Mouse (Mus musculus) liver, embryonic 12.5 days (tissue): ENCODE results near the gene Zfp764. TPM values are rescaled to one million over a fixed set of nuclear protein-coding genes. Genes with fewer than 3 reads are reported as not detected.

Experiments used
- ATAC-seq: fragments of 200-750 bp; cut with Nextera tagmentation; 2 replicates; pipeline ENCODE4 v1.8.0; 2017; ENCODE audit warnings: moderate number of reproducible peaks, mild to moderate bottlenecking, moderate library complexity
- H3K27ac ChIP-seq: fragments of 300-500 bp; sonication (generic); 2 replicates; pipeline ENCODE4 v1.5.1; 2016; ENCODE audit warnings: mild to moderate bottlenecking
- H3K27me3 ChIP-seq: fragments of 300-500 bp; sonication (generic); replicated peaks from 2 replicates; pipeline ENCODE4 v1.6.1; 2016; ENCODE audit warnings: mild to moderate bottlenecking, moderate library complexity
- H3K36me3 ChIP-seq: fragments of 300-500 bp; sonication (generic); 2 replicates; pipeline ENCODE4 v1.6.1; 2016; ENCODE audit warnings: mild to moderate bottlenecking, moderate library complexity
- H3K4me1 ChIP-seq: fragments of 300-500 bp; sonication (generic); 2 replicates; pipeline ENCODE4 v1.6.1; 2016
- H3K4me2 ChIP-seq: fragments of 300-500 bp; sonication (generic); 2 replicates; pipeline ENCODE4 v1.6.1; 2016; ENCODE audit warnings: mild to moderate bottlenecking, moderate library complexity
- H3K4me3 ChIP-seq: fragments of 300-500 bp; sonication (generic); 2 replicates; pipeline ENCODE4 v1.5.1; 2016; ENCODE audit warnings: mild to moderate bottlenecking, moderate library complexity
- H3K9ac ChIP-seq: fragments of 300-500 bp; sonication (generic); 2 replicates; pipeline ENCODE4 v1.6.1; 2016; ENCODE audit warnings: mild to moderate bottlenecking, moderate library complexity
- H3K9me3 ChIP-seq: fragments of 300-500 bp; sonication (generic); replicated peaks from 2 replicates; pipeline ENCODE4 v1.6.1; 2016; ENCODE audit warnings: mild to moderate bottlenecking, moderate library complexity
- WGBS: fragments of 180-500 bp; shearing (Covaris S2); methylation state at CpG from one replicate; pipeline ENCODE4 v1.1.7; 2016; ENCODE audit not compliant: insufficient replicate concordance; 5-methylcytosine and 5-hydroxymethylcytosine counted together
- polyA plus RNA-seq: library from polyadenylated mRNA; unstranded; fragments of >200 nt; fragmentation: Nextera tagmentation; extraction: Ambion mirVana; gene quantifications from 2 replicates; pipeline ENCODE4 v1.2.1, GENCODE M21; 2016

The Zfp764 gene
- polyA plus RNA-seq, 1 experiment from 2014 or later = 2.5 TPM

DNA sequence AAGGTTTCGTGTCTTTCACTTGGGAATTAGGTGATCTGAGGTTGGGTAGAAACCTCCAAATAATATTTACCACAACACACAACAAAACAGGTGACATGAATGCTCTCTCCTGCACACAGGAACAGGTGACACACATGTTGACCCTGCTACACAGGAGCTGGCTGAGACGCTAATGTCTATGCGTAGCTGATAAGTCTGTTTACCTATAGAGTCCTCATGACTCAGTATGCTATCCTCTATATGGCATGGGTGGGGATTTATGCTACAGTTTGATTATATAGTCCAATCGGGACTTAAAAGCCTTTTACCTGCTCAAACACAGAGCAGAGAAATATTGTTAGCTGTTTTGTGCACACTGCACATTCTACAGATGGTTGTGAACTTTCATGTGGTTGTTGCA lies 46.4 kb downstream of the Zfp764 start:
- Histone ChIP-seq H3K27ac (no peak overlapping the region), H3K9me3 (no peaks in the 10 kb centered on the region), H3K4me2 (no peak overlapping the region), H3K36me3 (no peaks in the 10 kb centered on the region), H3K4me3 (no peak overlapping the region), H3K9ac (no peak overlapping the region), H3K27me3 (peaks cover 54% of the 10 kb centered on the region), H3K4me1 (peaks cover 11% of the 10 kb centered on the region; the same call in 1 of the 2 replicates)
- ATAC-seq = no peak
- 57% methylated on average over 4 of the region's 4 CpGs for WGBS

DNA sequence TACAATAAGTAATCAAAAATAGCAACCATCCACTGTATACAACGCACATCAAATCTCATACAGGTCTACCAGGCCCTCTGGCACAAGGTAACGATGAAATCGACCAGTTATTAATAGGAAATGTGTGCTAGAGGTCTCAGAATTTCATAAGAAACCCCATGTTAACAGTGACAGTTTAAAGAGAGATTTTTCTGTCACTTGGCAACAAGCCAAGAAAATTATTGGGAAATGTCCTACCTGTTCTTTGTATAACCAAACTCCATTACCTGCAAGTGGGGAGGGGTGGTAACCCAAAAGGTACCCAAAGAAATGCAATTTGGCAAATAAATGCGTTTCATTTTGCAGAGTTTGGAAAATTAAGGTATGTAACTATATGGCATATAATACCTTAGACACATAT lies 48.1 kb downstream of the Zfp764 start:
- ATAC-seq = no peak

GRCm38 (mm10) chr7:127357871-127358270 lies 48.8 kb downstream of the Zfp764 start:
- ATAC-seq = no peak
- no peak overlapping the region for H3K9ac ChIP-seq
- 46% methylated on average over 2 of the region's 2 CpGs for WGBS

More for the DNA sequence above, 48.1 kb downstream of the Zfp764 start:
- Histone ChIP-seq H3K9me3 (no peaks in the 10 kb centered on the region), H3K27me3 (peaks cover 44% of the 10 kb centered on the region), H3K4me3 (no peak overlapping the region), H3K4me1 (peaks cover 7% of the 10 kb centered on the region; the same call in 1 of the 2 replicates), H3K36me3 (no peaks in the 10 kb centered on the region), H3K4me2 (no peak overlapping the region), H3K9ac (no peak overlapping the region), H3K27ac (no peak overlapping the region)
- 49% methylated on average over 4 of the region's 4 CpGs for WGBS

GRCm38 (mm10) chr7:127355796-127356195 lies 50.8 kb downstream of the Zfp764 start:
- H3K9me3 ChIP-seq = no peaks in the 10 kb centered on the region
- H3K4me1 ChIP-seq = no peaks in the 10 kb centered on the region
- 54% methylated on average over 3 of the region's 3 CpGs for WGBS

More at GRCm38 (mm10) chr7:127357871-127358270, 48.8 kb downstream of the Zfp764 start:
- Histone ChIP-seq H3K36me3 (no peaks in the 10 kb centered on the region), H3K4me2 (no peak overlapping the region), H3K27ac (no peak overlapping the region), H3K27me3 (peaks cover 41% of the 10 kb centered on the region), H3K4me1 (0 out of 2 replicates have a peak, but pooled peaks cover 5% of the 10 kb centered on the region), H3K9me3 (no peaks in the 10 kb centered on the region), H3K4me3 (no peak overlapping the region)

More at GRCm38 (mm10) chr7:127355796-127356195, 50.8 kb downstream of the Zfp764 start:
- Histone ChIP-seq H3K4me2 (no peak overlapping the region), H3K27ac (no peak overlapping the region), H3K36me3 (no peaks in the 10 kb centered on the region), H3K27me3 (peaks cover 31% of the 10 kb centered on the region), H3K4me3 (no peak overlapping the region), H3K9ac (no peak overlapping the region)
- ATAC-seq = no peak

Other genes starting within 250 kb of the Zfp764 start
- 35.0 and 36.0 TPM in 2 replicates for gene Cd2bp2, start 210.8 kb downstream of the Zfp764 start, polyA plus RNA-seq
- 26.7 and 30.9 TPM in 2 replicates for gene Tbc1d10b, start 198.4 kb downstream of the Zfp764 start, polyA plus RNA-seq
- 37.6 and 41.4 TPM in 2 replicates for gene Mylpf, start 197.9 kb downstream of the Zfp764 start, polyA plus RNA-seq
- gene Zfp553, start 173.8 kb downstream of the Zfp764 start, polyA plus RNA-seq = 13.7 and 14.2 TPM in 2 replicates
- 10.6 and 13.6 TPM in 2 replicates for gene Sept1, start 173.7 kb downstream of the Zfp764 start, polyA plus RNA-seq
- 30.0 and 31.6 TPM in 2 replicates for gene Zfp771, start 162.5 kb downstream of the Zfp764 start, polyA plus RNA-seq
- gene Dctpp1, start 146.1 kb downstream of the Zfp764 start, polyA plus RNA-seq = 163 and 167 TPM in 2 replicates
- 170 and 172 TPM in 2 replicates for gene Sephs2, start 132.8 kb downstream of the Zfp764 start, polyA plus RNA-seq
- gene Itgal, start 110.6 kb downstream of the Zfp764 start, polyA plus RNA-seq = 6.0 and 6.3 TPM in 2 replicates
- 4.8 and 5.2 TPM in 2 replicates for gene Zfp768, start 61.2 kb downstream of the Zfp764 start, polyA plus RNA-seq
- 3.9 and 4.1 TPM in 2 replicates for gene Zfp747, start 30.8 kb downstream of the Zfp764 start, polyA plus RNA-seq
- 2.1 and 2.4 TPM in 2 replicates for gene 9130019O22Rik, start 19.7 kb downstream of the Zfp764 start, polyA plus RNA-seq
- gene E430018J23Rik, start 13.2 kb downstream of the Zfp764 start, polyA plus RNA-seq = 1.7 and 1.8 TPM in 2 replicates
- 11.0 and 11.6 TPM in 2 replicates for gene Zfp688, start 15.2 kb upstream of the Zfp764 start, polyA plus RNA-seq
- 3.1 and 3.3 TPM in 2 replicates for gene Zfp689, start 42.3 kb upstream of the Zfp764 start, polyA plus RNA-seq
- 29.6 and 31.0 TPM in 2 replicates for gene Prr14, start 52.8 kb upstream of the Zfp764 start, polyA plus RNA-seq
- 6.9 and 8.1 TPM in 2 replicates for gene Fbrs, start 72.4 kb upstream of the Zfp764 start, polyA plus RNA-seq
- 38.2 and 38.8 TPM in 2 replicates for gene Srcap, start 105.2 kb upstream of the Zfp764 start, polyA plus RNA-seq
- gene Gm42715, start 112.8 kb upstream of the Zfp764 start, polyA plus RNA-seq = 7.9 and 8.8 TPM in 2 replicates
- gene Tmem265, start 154.6 kb upstream of the Zfp764 start, polyA plus RNA-seq = 1.7 and 2.9 TPM in 2 replicates
- 23.1 and 26.7 TPM in 2 replicates for gene Phkg2, start 166.5 kb upstream of the Zfp764 start, polyA plus RNA-seq
- gene Ccdc189, start 181.8 kb upstream of the Zfp764 start, polyA plus RNA-seq = 7.9 and 8.8 TPM in 2 replicates
- gene Rnf40, start 181.9 kb upstream of the Zfp764 start, polyA plus RNA-seq = 36.3 and 36.9 TPM in 2 replicates
- 3.3 and 3.8 TPM in 2 replicates for gene Zfp629, start 209.0 kb upstream of the Zfp764 start, polyA plus RNA-seq